Mouse (Mus musculus): ENCODE measurements around the gene Opcml. TPM values are rescaled to one million over a fixed set of nuclear protein-coding genes. Genes with fewer than 3 reads are reported as not detected.

The Opcml gene
- polyA plus RNA-seq, 1 experiment: not detected

DNA sequence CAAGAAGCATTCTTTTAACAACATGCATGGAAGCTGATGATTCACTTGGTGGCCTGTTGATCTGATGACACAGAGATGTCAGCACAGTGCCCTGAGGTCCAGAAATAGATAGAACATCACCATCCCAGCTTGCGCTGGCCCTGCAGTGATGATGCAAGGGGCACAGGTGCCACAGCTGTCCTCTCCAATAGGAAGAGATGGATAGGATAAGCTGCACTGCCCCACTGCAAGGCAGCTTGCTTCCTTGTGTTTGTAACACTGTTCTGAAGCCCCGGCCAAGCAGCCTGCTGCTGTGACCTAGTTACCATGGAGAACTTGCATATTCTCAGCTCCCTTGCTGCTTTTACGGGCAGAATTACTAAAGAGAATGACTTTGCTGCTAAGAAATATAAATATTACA, 1076.7 kb downstream of the Opcml start:
- Histone ChIP-seq H3K79me2 (ENCODE audit: control insufficient read depth, insufficient read depth) (no peaks in the 10 kb centered on the region), H3K4me2 (ENCODE audit: low read depth) (no peak overlapping the region), H3ac (ENCODE audit: control insufficient read depth, insufficient read length) (no peak overlapping the region), H3K36me3 (ENCODE audit: control insufficient read depth, insufficient read depth) (no peaks in the 10 kb centered on the region), H3K27me3 (ENCODE audit: control insufficient read depth, insufficient read depth, insufficient read length) (no peaks in the 10 kb centered on the region), H3K4me3 (no peak overlapping the region)
- TF ChIP-seq TCF12 (IDR thresholded peaks at IDR 0.05; ENCODE audit: insufficient read depth, poor library complexity, severe bottlenecking) (no peak), POLR2AphosphoS2 (IDR thresholded peaks at IDR 0.05; ENCODE audit: insufficient read length, low read depth) (no peak), POLR2A (IDR thresholded peaks at IDR 0.05; ENCODE audit: insufficient read length, low read depth) (no peak), USF1 (IDR thresholded peaks at IDR 0.05; ENCODE audit: low read depth) (no peak), E2F4 (IDR thresholded peaks at IDR 0.05; ENCODE audit: insufficient read depth) (no peak), CEBPB (IDR thresholded peaks at IDR 0.05; ENCODE audit: insufficient read depth, poor library complexity, severe bottlenecking) (no peak), TCF3 (IDR thresholded peaks at IDR 0.05; ENCODE audit: insufficient read length, low read depth) (no peak), MYOG (IDR thresholded peaks at IDR 0.05; ENCODE audit: control insufficient read depth in 1 of 3, insufficient read depth in 1 of 3, insufficient read length in 2 of 3, low read depth in 2 of 3) (no peak), MYOD1 (IDR thresholded peaks at IDR 0.05; ENCODE audit: control insufficient read depth in 1 of 3, insufficient read length in 2 of 3, low read depth in 2 of 3) (no peak), MAX (IDR thresholded peaks at IDR 0.05; ENCODE audit: low read depth) (no peak), REST (IDR thresholded peaks at IDR 0.05; ENCODE audit: insufficient read depth, insufficient read length) (no peak), SRF (IDR thresholded peaks at IDR 0.05; ENCODE audit: control insufficient read depth, insufficient read length, low read depth) (no peak)

DNA sequence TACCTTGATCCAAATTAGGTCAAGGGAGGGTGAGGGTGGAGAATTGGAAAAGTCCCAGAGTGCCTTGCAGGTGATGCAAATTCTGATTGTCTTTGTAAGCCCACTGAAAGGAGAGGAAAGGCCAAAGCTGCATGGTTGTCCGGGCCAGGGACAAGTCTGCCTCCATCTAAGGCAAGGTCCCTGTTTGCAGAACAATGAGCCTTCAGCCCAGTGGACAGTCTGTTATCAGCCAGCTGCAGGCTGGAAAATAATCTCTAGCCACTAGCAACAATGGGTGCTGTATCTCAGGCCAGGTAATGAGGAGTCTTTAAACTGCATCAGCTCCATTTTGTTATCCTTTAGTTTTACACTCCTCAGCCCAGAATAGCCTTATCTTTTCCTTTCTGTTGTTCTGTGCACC, 1079.9 kb downstream of the Opcml start:
- TF ChIP-seq CEBPB (IDR thresholded peaks at IDR 0.05; ENCODE audit: insufficient read depth, poor library complexity, severe bottlenecking): no peak
- TF ChIP-seq POLR2AphosphoS2 (IDR thresholded peaks at IDR 0.05; ENCODE audit: insufficient read length, low read depth): no peak
- no peak for TF ChIP-seq TCF3 (IDR thresholded peaks at IDR 0.05; ENCODE audit: insufficient read length, low read depth)
- TF ChIP-seq MAX (IDR thresholded peaks at IDR 0.05; ENCODE audit: low read depth): no peak
- TF ChIP-seq MYOD1 (IDR thresholded peaks at IDR 0.05; ENCODE audit: control insufficient read depth in 1 of 3, insufficient read length in 2 of 3, low read depth in 2 of 3): no peak
- no peak for TF ChIP-seq USF1 (IDR thresholded peaks at IDR 0.05; ENCODE audit: low read depth)
- TF ChIP-seq POLR2A (IDR thresholded peaks at IDR 0.05; ENCODE audit: insufficient read length, low read depth): no peak
- no peak for TF ChIP-seq REST (IDR thresholded peaks at IDR 0.05; ENCODE audit: insufficient read depth, insufficient read length)
- no peak for TF ChIP-seq MYOG (IDR thresholded peaks at IDR 0.05; ENCODE audit: control insufficient read depth in 1 of 3, insufficient read depth in 1 of 3, insufficient read length in 2 of 3, low read depth in 2 of 3)
- no peak for TF ChIP-seq E2F4 (IDR thresholded peaks at IDR 0.05; ENCODE audit: insufficient read depth)
- TF ChIP-seq SRF (IDR thresholded peaks at IDR 0.05; ENCODE audit: control insufficient read depth, insufficient read length, low read depth): no peak
- TF ChIP-seq TCF12 (IDR thresholded peaks at IDR 0.05; ENCODE audit: insufficient read depth, poor library complexity, severe bottlenecking): no peak
- no peaks in the 10 kb centered on the region for H3K79me2 ChIP-seq (ENCODE audit: control insufficient read depth, insufficient read depth)
- no peak overlapping the region for H3ac ChIP-seq (ENCODE audit: control insufficient read depth, insufficient read length)
- no peak overlapping the region for H3K4me2 ChIP-seq (ENCODE audit: low read depth)
- H3K36me3 ChIP-seq (ENCODE audit: control insufficient read depth, insufficient read depth): no peaks in the 10 kb centered on the region
- no peaks in the 10 kb centered on the region for H3K27me3 ChIP-seq (ENCODE audit: control insufficient read depth, insufficient read depth, insufficient read length)
- H3K4me3 ChIP-seq: no peak overlapping the region

DNA sequence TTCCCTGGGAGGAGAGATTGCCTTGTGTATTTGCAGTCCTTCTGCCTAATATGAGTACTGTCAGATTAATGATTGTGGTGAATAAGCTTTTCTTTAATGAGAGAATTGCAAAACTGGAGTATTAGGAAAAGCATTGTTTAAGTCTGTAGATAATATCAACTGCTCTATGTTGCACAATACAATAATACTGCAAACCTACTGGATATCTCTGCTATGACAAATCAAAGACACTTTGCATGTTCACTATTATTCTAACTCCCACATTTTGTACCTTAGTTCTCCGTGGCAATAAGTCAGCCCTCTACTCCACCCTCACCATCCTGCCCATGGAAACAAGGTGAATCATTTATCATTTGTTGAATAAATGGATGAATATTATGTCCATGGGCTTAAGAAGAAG, 1092.0 kb downstream of the Opcml start:
- no peak for TF ChIP-seq MYOG (IDR thresholded peaks at IDR 0.05; ENCODE audit: control insufficient read depth in 1 of 3, insufficient read depth in 1 of 3, insufficient read length in 2 of 3, low read depth in 2 of 3)
- TF ChIP-seq USF1 (IDR thresholded peaks at IDR 0.05; ENCODE audit: low read depth): no peak
- no peak for TF ChIP-seq POLR2AphosphoS2 (IDR thresholded peaks at IDR 0.05; ENCODE audit: insufficient read length, low read depth)
- no peak for TF ChIP-seq POLR2A (IDR thresholded peaks at IDR 0.05; ENCODE audit: insufficient read length, low read depth)
- no peak for TF ChIP-seq E2F4 (IDR thresholded peaks at IDR 0.05; ENCODE audit: insufficient read depth)
- no peak for TF ChIP-seq REST (IDR thresholded peaks at IDR 0.05; ENCODE audit: insufficient read depth, insufficient read length)
- Histone ChIP-seq H3ac (ENCODE audit: control insufficient read depth, insufficient read length) (no peak overlapping the region), H3K4me3 (no peak overlapping the region), H3K27me3 (ENCODE audit: control insufficient read depth, insufficient read depth, insufficient read length) (no peaks in the 10 kb centered on the region), H3K36me3 (ENCODE audit: control insufficient read depth, insufficient read depth) (no peaks in the 10 kb centered on the region), H3K4me2 (ENCODE audit: low read depth) (no peak overlapping the region), H3K79me2 (ENCODE audit: control insufficient read depth, insufficient read depth) (no peaks in the 10 kb centered on the region)

DNA sequence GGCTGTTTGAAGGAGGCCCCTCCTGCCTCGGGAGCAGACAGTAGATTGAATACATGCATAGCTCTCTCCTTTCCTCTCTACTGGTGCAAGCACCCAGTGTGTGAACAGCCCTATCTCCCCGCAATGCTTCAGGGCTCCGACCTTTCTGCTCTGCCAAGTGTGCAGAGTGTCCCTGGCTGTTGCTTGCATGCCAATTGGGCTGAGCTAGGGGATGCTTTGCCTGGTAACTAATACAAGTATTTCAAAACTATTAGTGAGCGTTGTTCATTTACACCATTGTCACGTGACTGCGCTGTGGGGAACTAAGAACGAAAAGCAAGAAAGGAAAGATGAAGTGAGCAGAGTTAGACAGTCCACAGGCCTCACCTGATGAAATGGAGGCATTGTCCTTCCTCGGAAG, 1101.0 kb downstream of the Opcml start:
- Histone ChIP-seq H3ac (ENCODE audit: control insufficient read depth, insufficient read length) (no peak overlapping the region), H3K79me2 (ENCODE audit: control insufficient read depth, insufficient read depth) (no peaks in the 10 kb centered on the region), H3K36me3 (ENCODE audit: control insufficient read depth, insufficient read depth) (no peaks in the 10 kb centered on the region), H3K27me3 (ENCODE audit: control insufficient read depth, insufficient read depth, insufficient read length) (no peaks in the 10 kb centered on the region), H3K4me3 (no peak overlapping the region), H3K4me2 (ENCODE audit: low read depth) (no peak overlapping the region)
- TF ChIP-seq POLR2AphosphoS2 (IDR thresholded peaks at IDR 0.05; ENCODE audit: insufficient read length, low read depth) (no peak), MYOG (IDR thresholded peaks at IDR 0.05; ENCODE audit: control insufficient read depth in 1 of 3, insufficient read depth in 1 of 3, insufficient read length in 2 of 3, low read depth in 2 of 3) (no peak), SRF (IDR thresholded peaks at IDR 0.05; ENCODE audit: control insufficient read depth, insufficient read length, low read depth) (no peak), REST (IDR thresholded peaks at IDR 0.05; ENCODE audit: insufficient read depth, insufficient read length) (no peak), USF1 (IDR thresholded peaks at IDR 0.05; ENCODE audit: low read depth) (no peak), MAX (IDR thresholded peaks at IDR 0.05; ENCODE audit: low read depth) (no peak), TCF3 (IDR thresholded peaks at IDR 0.05; ENCODE audit: insufficient read length, low read depth) (no peak), CEBPB (IDR thresholded peaks at IDR 0.05; ENCODE audit: insufficient read depth, poor library complexity, severe bottlenecking) (no peak), MYOD1 (IDR thresholded peaks at IDR 0.05; ENCODE audit: control insufficient read depth in 1 of 3, insufficient read length in 2 of 3, low read depth in 2 of 3) (no peak), POLR2A (IDR thresholded peaks at IDR 0.05; ENCODE audit: insufficient read length, low read depth) (no peak)

DNA sequence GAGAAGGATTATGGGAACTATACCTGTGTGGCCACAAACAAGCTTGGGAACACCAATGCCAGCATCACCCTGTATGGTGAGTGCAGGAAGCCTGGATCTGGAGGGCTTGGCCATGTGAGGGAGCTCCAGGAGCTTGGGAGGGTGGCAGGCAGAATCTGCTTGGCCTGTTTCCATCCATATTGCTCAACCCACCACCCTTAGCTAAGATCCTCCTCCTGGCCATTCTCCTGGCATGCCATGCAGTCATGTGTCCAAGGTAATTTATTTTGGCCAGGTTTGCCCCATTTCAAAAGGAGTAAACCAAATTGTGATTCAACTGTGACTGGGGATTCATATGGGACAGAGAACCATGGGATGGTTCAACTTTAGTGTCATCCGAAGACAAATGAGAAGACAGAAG, 1112.7 kb downstream of the Opcml start:
- Histone ChIP-seq H3K79me2 (ENCODE audit: control insufficient read depth, insufficient read depth) (no peaks in the 10 kb centered on the region), H3ac (ENCODE audit: control insufficient read depth, insufficient read length) (no peak overlapping the region), H3K4me2 (ENCODE audit: low read depth) (no peak overlapping the region), H3K27me3 (ENCODE audit: control insufficient read depth, insufficient read depth, insufficient read length) (no peaks in the 10 kb centered on the region), H3K4me3 (no peak overlapping the region), H3K36me3 (ENCODE audit: control insufficient read depth, insufficient read depth) (no peaks in the 10 kb centered on the region)
- no peak for TF ChIP-seq MYOG (IDR thresholded peaks at IDR 0.05; ENCODE audit: control insufficient read depth in 1 of 3, insufficient read depth in 1 of 3, insufficient read length in 2 of 3, low read depth in 2 of 3)
- no peak for TF ChIP-seq POLR2AphosphoS2 (IDR thresholded peaks at IDR 0.05; ENCODE audit: insufficient read length, low read depth)
- TF ChIP-seq CEBPB (IDR thresholded peaks at IDR 0.05; ENCODE audit: insufficient read depth, poor library complexity, severe bottlenecking): no peak
- no peak for TF ChIP-seq E2F4 (IDR thresholded peaks at IDR 0.05; ENCODE audit: insufficient read depth)
- no peak for TF ChIP-seq MAX (IDR thresholded peaks at IDR 0.05; ENCODE audit: low read depth)
- no peak for TF ChIP-seq TCF12 (IDR thresholded peaks at IDR 0.05; ENCODE audit: insufficient read depth, poor library complexity, severe bottlenecking)
